Mouse (Mus musculus) midbrain, embryonic 15.5 days (tissue): ENCODE measurements around the gene Plce1. TPM values are rescaled to one million over a fixed set of nuclear protein-coding genes. Genes with fewer than 3 reads are reported as not detected.

Experiments used
- ATAC-seq: fragments of 200-750 bp; cut with Nextera tagmentation; replicated peaks from 2 replicates; pipeline ENCODE4 v1.8.0; 2017; ENCODE audit warnings: moderate TSS enrichment
- H3K27ac ChIP-seq: fragments of 300-500 bp; sonication (generic); 2 replicates; pipeline ENCODE4 v1.5.1; 2015; ENCODE audit warnings: mild to moderate bottlenecking, inconsistent platforms
- H3K27me3 ChIP-seq: fragments of 300-500 bp; sonication (generic); replicated peaks from 2 replicates; pipeline ENCODE4 v1.6.1; 2015; ENCODE audit warnings: inconsistent platforms
- H3K36me3 ChIP-seq: fragments of 300-500 bp; sonication (generic); replicated peaks from 2 replicates; pipeline ENCODE4 v1.6.1; 2015; ENCODE audit warnings: inconsistent platforms
- H3K4me1 ChIP-seq: fragments of 300-500 bp; sonication (generic); 2 replicates; pipeline ENCODE4 v1.6.1; 2015; ENCODE audit warnings: inconsistent platforms
- H3K4me2 ChIP-seq: fragments of 300-500 bp; sonication (generic); 2 replicates; pipeline ENCODE4 v1.6.1; 2015; ENCODE audit warnings: inconsistent platforms, mild to moderate bottlenecking, moderate library complexity
- H3K4me3 ChIP-seq: fragments of 300-500 bp; sonication (generic); 2 replicates; pipeline ENCODE4 v1.5.1; 2015; ENCODE audit warnings: mild to moderate bottlenecking, inconsistent platforms
- H3K9ac ChIP-seq: fragments of 300-500 bp; sonication (generic); 2 replicates; pipeline ENCODE4 v1.6.1; 2015; ENCODE audit warnings: mild to moderate bottlenecking, inconsistent platforms
- H3K9me3 ChIP-seq: fragments of 300-500 bp; sonication (generic); 2 replicates; pipeline ENCODE4 v1.6.1; 2016; ENCODE audit warnings: inconsistent platforms
- WGBS: fragments of 180-500 bp; shearing (Covaris S2); methylation state at CpG from one replicate; pipeline ENCODE4 v1.1.7; 2015; ENCODE audit warnings: mixed read lengths; 5-methylcytosine and 5-hydroxymethylcytosine counted together
- polyA plus RNA-seq: library from polyadenylated mRNA; unstranded; fragments of >200 nt; fragmentation: Nextera tagmentation; extraction: Ambion mirVana; gene quantifications from 2 replicates; pipeline ENCODE4 v1.2.1, GENCODE M21; 2015

The Plce1 gene
- polyA plus RNA-seq, 1 experiment from 2014 or later, result 4.0 TPM

- no peak for ATAC-seq
- Histone ChIP-seq H3K9me3 (no peaks in the 10 kb centered on the region), H3K9ac (no peak overlapping the region), H3K27ac (no peak overlapping the region), H3K27me3 (no peaks in the 10 kb centered on the region), H3K4me2 (no peak overlapping the region), H3K36me3 (no peaks in the 10 kb centered on the region), H3K4me3 (no peak overlapping the region), H3K4me1 (no peaks in the 10 kb centered on the region)
- 66% methylated on average over 2 of the region's 2 CpGs for WGBS
Observed at GRCm38 (mm10) chr19:38778805-38779204, 297.9 kb downstream of the Plce1 start.

GRCm38 (mm10) chr19:38783542-38783941 is 302.6 kb downstream of the Plce1 start:
- H3K27ac ChIP-seq, result no peak overlapping the region
- H3K4me1 ChIP-seq, result no peaks in the 10 kb centered on the region
- H3K27me3 ChIP-seq, result no peaks in the 10 kb centered on the region
- H3K36me3 ChIP-seq, result peaks cover 9% of the 10 kb centered on the region; the same call in 1 of the 2 replicates
- H3K4me3 ChIP-seq, result no peak overlapping the region
- WGBS, result 90% methylated on average over 9 of the region's 9 CpGs
- H3K9ac ChIP-seq, result no peak overlapping the region
- ATAC-seq, result no peak
- no peaks in the 10 kb centered on the region for H3K9me3 ChIP-seq
- H3K4me2 ChIP-seq, result no peak overlapping the region

GRCm38 (mm10) chr19:38787756-38788155 is 306.8 kb downstream of the Plce1 start:
- Histone ChIP-seq H3K36me3 (peaks cover 35% of the 10 kb centered on the region), H3K4me3 (no peak overlapping the region), H3K9me3 (no peaks in the 10 kb centered on the region), H3K4me2 (no peak overlapping the region), H3K9ac (no peak overlapping the region), H3K4me1 (no peaks in the 10 kb centered on the region), H3K27ac (no peak overlapping the region), H3K27me3 (no peaks in the 10 kb centered on the region)
- no peak for ATAC-seq
- 90% methylated on average over 6 of the region's 6 CpGs for WGBS

- H3K4me3 ChIP-seq, result no peak overlapping the region
- no peak overlapping the region for H3K4me2 ChIP-seq
- peaks cover 69% of the 10 kb centered on the region for H3K36me3 ChIP-seq
- H3K27me3 ChIP-seq, result no peaks in the 10 kb centered on the region
- H3K9ac ChIP-seq, result no peak overlapping the region
- H3K9me3 ChIP-seq, result no peaks in the 10 kb centered on the region
- 95% methylated on average over 7 of the region's 7 CpGs for WGBS
- ATAC-seq, result no peak
- no peak overlapping the region for H3K27ac ChIP-seq
- no peaks in the 10 kb centered on the region for H3K4me1 ChIP-seq
Observed at GRCm38 (mm10) chr19:38793563-38794045, 312.7 kb downstream of the Plce1 start.

GRCm38 (mm10) chr19:38796546-38796945 is 315.6 kb downstream of the Plce1 start:
- Histone ChIP-seq H3K27ac (no peak overlapping the region), H3K27me3 (no peaks in the 10 kb centered on the region), H3K4me3 (no peak overlapping the region), H3K4me2 (no peak overlapping the region), H3K9me3 (no peaks in the 10 kb centered on the region), H3K36me3 (peaks cover 66% of the 10 kb centered on the region), H3K4me1 (no peaks in the 10 kb centered on the region), H3K9ac (no peak overlapping the region)
- ATAC-seq, result no peak
- WGBS, result 84% methylated on average over 5 of the region's 5 CpGs

GRCm38 (mm10) chr19:38798291-38798690 is 317.4 kb downstream of the Plce1 start:
- Histone ChIP-seq H3K9ac (no peak overlapping the region), H3K9me3 (no peaks in the 10 kb centered on the region), H3K4me3 (no peak overlapping the region), H3K4me1 (no peaks in the 10 kb centered on the region), H3K27me3 (no peaks in the 10 kb centered on the region), H3K36me3 (peaks cover 64% of the 10 kb centered on the region), H3K27ac (no peak overlapping the region), H3K4me2 (no peak overlapping the region)
- WGBS, result 91% methylated on average over 1 of the region's 1 CpGs
- no peak for ATAC-seq

GRCm38 (mm10) chr19:38798801-38799200 is 317.9 kb downstream of the Plce1 start:
- H3K4me3 ChIP-seq, result no peak overlapping the region
- no peaks in the 10 kb centered on the region for H3K4me1 ChIP-seq
- H3K27me3 ChIP-seq, result no peaks in the 10 kb centered on the region
- no peak for ATAC-seq
- 97% methylated on average over 6 of the region's 6 CpGs for WGBS
- no peaks in the 10 kb centered on the region for H3K9me3 ChIP-seq
- H3K27ac ChIP-seq, result no peak overlapping the region
- no peak overlapping the region for H3K9ac ChIP-seq
- no peak overlapping the region for H3K4me2 ChIP-seq
- H3K36me3 ChIP-seq, result peaks cover 64% of the 10 kb centered on the region

GRCm38 (mm10) chr19:38818191-38818590 is 337.3 kb downstream of the Plce1 start:
- Histone ChIP-seq H3K4me2 (peak overlapping the region; percentile 82), H3K4me1 (peaks cover 19% of the 10 kb centered on the region), H3K27ac (no peak overlapping the region), H3K27me3 (no peaks in the 10 kb centered on the region), H3K36me3 (peaks cover 25% of the 10 kb centered on the region; the same call in 1 of the 2 replicates), H3K9ac (peak overlapping the region; percentile 76), H3K4me3 (peak overlapping the region; percentile 92), H3K9me3 (no peaks in the 10 kb centered on the region)
- 47% methylated on average over 8 of the region's 8 CpGs for WGBS
- ATAC-seq, result no peak

GRCm38 (mm10) chr19:38818766-38819426 is 338.0 kb downstream of the Plce1 start, which contains the start of gene Noc3l:
Noc3l (minus strand) TSS chr19:38819237.
- Histone ChIP-seq H3K9me3 (no peaks in the 10 kb centered on the region), H3K27me3 (no peaks in the 10 kb centered on the region), H3K27ac (peak within 1 kb of the TSS; percentile 80), H3K4me1 (peaks cover 19% of the 10 kb centered on the region), H3K4me2 (peak within 1 kb of the TSS; percentile 82), H3K9ac (peak within 1 kb of the TSS; percentile 76), H3K4me3 (peak within 1 kb of the TSS; percentile 92), H3K36me3 (peaks cover 23% of the 10 kb centered on the region; the same call in 1 of the 2 replicates)
- WGBS, result under 1% methylated on average over 38 of the region's 38 CpGs
- ATAC-seq, result peak; percentile 98

- ATAC-seq, result peak; percentile 84
- Histone ChIP-seq H3K27ac (peak overlapping the region; percentile 80), H3K4me1 (peaks cover 19% of the 10 kb centered on the region), H3K9ac (peak overlapping the region; percentile 72), H3K36me3 (peaks cover 18% of the 10 kb centered on the region; the same call in 1 of the 2 replicates), H3K9me3 (no peaks in the 10 kb centered on the region), H3K4me2 (peak overlapping the region; percentile 82), H3K27me3 (no peaks in the 10 kb centered on the region), H3K4me3 (peak overlapping the region; percentile 92)
- 13% methylated on average over 16 of the region's 16 CpGs for WGBS
Observed at GRCm38 (mm10) chr19:38819427-38819802, 338.5 kb downstream of the Plce1 start.

GRCm38 (mm10) chr19:38820186-38820804 is 339.4 kb downstream of the Plce1 start:
- peaks cover 19% of the 10 kb centered on the region for H3K4me1 ChIP-seq
- peaks cover 9% of the 10 kb centered on the region; the same call in 1 of the 2 replicates for H3K36me3 ChIP-seq
- no peak overlapping the region for H3K9ac ChIP-seq
- H3K9me3 ChIP-seq, result no peaks in the 10 kb centered on the region
- no peak for ATAC-seq
- H3K27ac ChIP-seq, result no peak overlapping the region
- WGBS, result 94% methylated on average over 4 of the region's 4 CpGs
- H3K4me2 ChIP-seq, result no peak overlapping the region
- H3K27me3 ChIP-seq, result no peaks in the 10 kb centered on the region
- H3K4me3 ChIP-seq, result no peak overlapping the region

- no peak for ATAC-seq
- no peaks in the 10 kb centered on the region for H3K27me3 ChIP-seq
- WGBS, result 61% methylated on average over 1 of the region's 1 CpGs
- H3K4me3 ChIP-seq, result no peak overlapping the region
- no peaks in the 10 kb centered on the region for H3K36me3 ChIP-seq
- no peak overlapping the region for H3K4me2 ChIP-seq
- no peak overlapping the region for H3K9ac ChIP-seq
- peaks cover 7% of the 10 kb centered on the region for H3K4me1 ChIP-seq
- H3K9me3 ChIP-seq, result no peaks in the 10 kb centered on the region
- no peak overlapping the region for H3K27ac ChIP-seq
Observed at GRCm38 (mm10) chr19:38833224-38833623, 352.3 kb downstream of the Plce1 start.
